Mouse (Mus musculus) kidney, adult 10 weeks (tissue): ENCODE results near the gene Gm10666. TPM values are rescaled to one million over a fixed set of nuclear protein-coding genes. Genes with fewer than 3 reads are reported as not detected.

Experiments
- polyA plus RNA-seq: library from polyadenylated mRNA; stranded (reverse); fragments of 350-450 nt; fragmentation: Illumina TruSeq; extraction: RNeasy Lipid Tissue Mini Kit (QIAGEN cat#74804); gene quantifications from one replicate; pipeline ENCODE4 v1.2.3, GENCODE M21; 2014; ENCODE audit warnings: low read depth, low replicate concordance

Gene Gm10666
- polyA plus RNA-seq = not detected

GRCm38 (mm10) chr7:22134641-22135040 lies at the start of gene Gm10666:
Gene Gm10666 (minus strand): TSS chr7:22134741.

GRCm38 (mm10) chr7:22163935-22164334 lies 29.4 kb upstream of the Gm10666 start, which contains the start of gene Vmn1r142:
Gene Vmn1r142 (minus strand): TSS chr7:22164035.

GRCm38 (mm10) chr7:22118145-22118544 lies 16.4 kb downstream of the Gm10666 start, which contains the start of gene Gm16451:
Gene Gm16451 (minus strand): TSS chr7:22118245.

Other genes starting within 250 kb of the Gm10666 start
- gene Gm5891, start 213.4 kb downstream of the Gm10666 start, polyA plus RNA-seq = not detected
- not detected for gene Vmn1r137, start 140.2 kb downstream of the Gm10666 start, polyA plus RNA-seq
- not detected for gene Vmn1r138, start 105.8 kb downstream of the Gm10666 start, polyA plus RNA-seq
- not detected for gene Gm6176, start 78.4 kb downstream of the Gm10666 start, polyA plus RNA-seq
- gene Vmn1r139, start 65.7 kb downstream of the Gm10666 start, polyA plus RNA-seq = not detected
- not detected for gene Gm16451, start 16.5 kb downstream of the Gm10666 start, polyA plus RNA-seq
- not detected for gene Vmn1r142, start 29.3 kb upstream of the Gm10666 start, polyA plus RNA-seq
- gene Vmn1r143, start 54.6 kb upstream of the Gm10666 start, polyA plus RNA-seq = not detected
- not detected for gene Gm8653, start 66.5 kb upstream of the Gm10666 start, polyA plus RNA-seq
- not detected for gene Gm8453, start 94.7 kb upstream of the Gm10666 start, polyA plus RNA-seq
- gene Gm4187, start 195.0 kb upstream of the Gm10666 start, polyA plus RNA-seq = not detected
- gene Gm8660, start 236.3 kb upstream of the Gm10666 start, polyA plus RNA-seq = not detected